8 mouse cellular contexts compared by ENCODE assay signal in genomic region chr8:56294373-56294877, GRCm38 (mm10). TPM values are rescaled to one million over a fixed set of nuclear protein-coding genes. Genes with fewer than 3 reads are reported as not detected.
DNase-seq lines count a peak whose midpoint lies in the region; ATAC-seq and TF ChIP-seq lines count a peak whose summit lies in the region.

TSS of gene Hpgd (plus strand) at chr8:56294585.

- 0 out of 2 replicates have a peak, but pooled peaks have one; percentile 32 for TF ChIP-seq POLR2A in testis, adult 2 months (IDR thresholded peaks at IDR 0.05; ENCODE audit: control insufficient read depth, low read depth, low read length)

- no peaks in the 10 kb centered on the region for H3K9me3 ChIP-seq in intestine, embryonic 16.5 days (ENCODE audit: control insufficient read depth, low read length)
- no peaks in the 10 kb centered on the region for H3K9me3 ChIP-seq in midbrain, embryonic 15.5 days

- peak; percentile 26 to 55 for DNase-seq in adrenal gland, adult (ENCODE audit: inconsistent age in 2 of 2, low spot score in 1 of 2)
- no peak for DNase-seq in adrenal gland, adult 8-10 months
- DNase-seq in embryo, embryonic 11 days, result peak; percentile 82
- peak; percentile 31 to 51 for DNase-seq in gastrocnemius, postnatal 36 days
- peak; percentile 47 for DNase-seq in liver

- no peaks in the 10 kb centered on the region for H3K36me3 ChIP-seq in intestine, embryonic 16.5 days (ENCODE audit: control insufficient read depth, insufficient read depth, low read length)
- H3K36me3 ChIP-seq in midbrain, embryonic 15.5 days (replicated peaks), result no peaks in the 10 kb centered on the region
- no peaks in the 10 kb centered on the region for H3K36me3 ChIP-seq in testis, adult 2 months (ENCODE audit: control insufficient read depth, insufficient read depth, low read length)

- H3K27me3 ChIP-seq in intestine, embryonic 16.5 days (replicated peaks; ENCODE audit: control insufficient read depth, insufficient read depth, low read length), result no peaks in the 10 kb centered on the region
- H3K27me3 ChIP-seq in midbrain, embryonic 15.5 days (replicated peaks), result 0 out of 2 replicates have a peak, but pooled peaks cover 6% of the 10 kb centered on the region
- no peaks in the 10 kb centered on the region for H3K27me3 ChIP-seq in testis, adult 2 months (ENCODE audit: control insufficient read depth, insufficient read depth, low read length)

- peak within 1 kb of the TSS; percentile 83 for H3K9ac ChIP-seq in intestine, embryonic 16.5 days (ENCODE audit: low read depth, low read length)
- H3K9ac ChIP-seq in midbrain, embryonic 15.5 days, result peak within 1 kb of the TSS; percentile 36

- intact Hi-C loops in gastrocnemius, postnatal 36 days (cut with DNase I), result no loop called here

- peak within 1 kb of the TSS; percentile 73 for H3K27ac ChIP-seq in intestine, embryonic 16.5 days (ENCODE audit: low read length)
- H3K27ac ChIP-seq in midbrain, embryonic 15.5 days, result no peak within 1 kb of the TSS
- H3K27ac ChIP-seq in testis, adult 2 months (ENCODE audit: control insufficient read depth, insufficient read depth, low read depth, low read length), result peak within 1 kb of the TSS; percentile 57

- H3K4me1 ChIP-seq in intestine, embryonic 16.5 days (ENCODE audit: control insufficient read depth, insufficient read depth, low read length), result peaks cover 10% of the 10 kb centered on the region; the same call in 1 of the 2 replicates
- peaks cover 19% of the 10 kb centered on the region for H3K4me1 ChIP-seq in midbrain, embryonic 15.5 days
- H3K4me1 ChIP-seq in testis, adult 2 months (ENCODE audit: control insufficient read depth, insufficient read depth, low read length), result peaks cover 4% of the 10 kb centered on the region

- peak within 1 kb of the TSS; percentile 64 for H3K4me3 ChIP-seq in intestine, embryonic 16.5 days (ENCODE audit: low read length)
- peak within 1 kb of the TSS; percentile 50 for H3K4me3 ChIP-seq in midbrain, embryonic 15.5 days
- H3K4me3 ChIP-seq in testis, adult 2 months (ENCODE audit: control insufficient read depth, low read depth, low read length), result peak within 1 kb of the TSS; percentile 70

- ATAC-seq in intestine, embryonic 16.5 days, result peak; percentile 97
- ATAC-seq in midbrain, embryonic 15.5 days (replicated peaks), result peak; percentile 86

- H3K4me2 ChIP-seq in intestine, embryonic 16.5 days (ENCODE audit: low read depth, low read length), result peak within 1 kb of the TSS; percentile 67
- peak within 1 kb of the TSS; percentile 94 for H3K4me2 ChIP-seq in midbrain, embryonic 15.5 days

- WGBS in intestine, embryonic 16.5 days, result under 1% methylated on average over 33 of the region's 33 CpGs
- under 1% methylated on average over 33 of the region's 33 CpGs for WGBS in midbrain, embryonic 15.5 days

- TF ChIP-seq CTCF in testis, adult 2 months (IDR thresholded peaks at IDR 0.05; ENCODE audit: control insufficient read depth, insufficient read depth, insufficient replicate concordance, low read depth, low read length), result no peak

RNA-seq across cellular contexts. Expression of gene Hpgd, which starts in this region (rescaled TPM):
- 10 to 100 TPM in 2 of 4 experiments, 1 to 10 TPM in 2; 3.7 to 15.0 (median 9.9) TPM for total RNA-seq in adrenal gland, adult 8-10 months (2022)
- 1 to 10 TPM; 1.0 to 1.8 TPM for total RNA-seq in gastrocnemius, postnatal 36 days (2021)
- 28.3 and 28.6 TPM in 2 replicates for polyA plus RNA-seq in intestine, embryonic 16.5 days (2015; fragmentation: Nextera tagmentation; extraction: Ambion mirVana)
- polyA plus RNA-seq in midbrain, embryonic 15.5 days (2015; fragmentation: Nextera tagmentation; extraction: Ambion mirVana), result 3.8 and 4.0 TPM in 2 replicates
- 5.1 and 6.9 TPM in 2 replicates for polyA plus RNA-seq in testis, adult 2 months (2012; rRNA removed)
